Mouse (Mus musculus): ENCODE results near the gene Nol10.

Nol10 gene

DNA sequence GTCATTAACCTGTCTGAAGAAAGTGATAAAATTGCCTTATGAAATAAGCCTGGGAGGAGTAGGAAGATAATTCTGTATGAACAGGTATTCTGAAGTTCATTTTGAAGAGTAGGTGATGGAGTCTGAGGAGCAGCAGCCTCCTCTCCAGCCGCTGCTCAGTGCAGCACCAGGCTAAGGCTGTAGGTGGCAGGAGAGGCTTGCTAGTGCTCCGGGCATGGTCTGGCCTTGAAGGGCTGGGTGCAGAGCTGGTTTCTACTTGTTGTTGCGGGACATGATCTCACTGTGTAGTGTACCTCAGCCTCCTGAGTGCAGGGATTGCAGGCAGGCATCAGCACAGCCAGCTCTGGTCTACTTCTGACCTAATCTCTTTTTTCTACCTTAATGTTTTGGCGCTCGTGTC is 18.7 kb downstream of the Nol10 start:
- DNase-seq, result peak; percentile 45

DNA sequence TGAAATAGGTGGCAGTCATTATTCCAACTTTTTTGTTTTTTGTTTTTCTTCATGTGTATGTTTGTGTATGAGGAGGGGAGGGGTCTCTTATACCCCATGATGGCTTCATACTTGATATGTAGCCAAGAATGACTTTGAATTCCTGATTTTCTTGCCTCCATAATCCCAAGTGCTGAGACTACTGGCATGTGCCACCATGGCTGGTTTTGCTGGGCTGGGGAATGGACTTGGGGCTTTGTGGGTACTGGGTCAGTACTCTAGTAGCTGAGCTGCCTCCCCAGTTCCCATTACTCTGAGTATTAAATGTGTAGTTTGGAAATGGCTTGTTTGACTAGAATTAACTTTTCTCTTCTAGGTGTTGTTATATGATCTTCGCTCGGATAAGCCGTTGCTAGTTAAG is 20.9 kb downstream of the Nol10 start:
- DNase-seq, result no peak

DNA sequence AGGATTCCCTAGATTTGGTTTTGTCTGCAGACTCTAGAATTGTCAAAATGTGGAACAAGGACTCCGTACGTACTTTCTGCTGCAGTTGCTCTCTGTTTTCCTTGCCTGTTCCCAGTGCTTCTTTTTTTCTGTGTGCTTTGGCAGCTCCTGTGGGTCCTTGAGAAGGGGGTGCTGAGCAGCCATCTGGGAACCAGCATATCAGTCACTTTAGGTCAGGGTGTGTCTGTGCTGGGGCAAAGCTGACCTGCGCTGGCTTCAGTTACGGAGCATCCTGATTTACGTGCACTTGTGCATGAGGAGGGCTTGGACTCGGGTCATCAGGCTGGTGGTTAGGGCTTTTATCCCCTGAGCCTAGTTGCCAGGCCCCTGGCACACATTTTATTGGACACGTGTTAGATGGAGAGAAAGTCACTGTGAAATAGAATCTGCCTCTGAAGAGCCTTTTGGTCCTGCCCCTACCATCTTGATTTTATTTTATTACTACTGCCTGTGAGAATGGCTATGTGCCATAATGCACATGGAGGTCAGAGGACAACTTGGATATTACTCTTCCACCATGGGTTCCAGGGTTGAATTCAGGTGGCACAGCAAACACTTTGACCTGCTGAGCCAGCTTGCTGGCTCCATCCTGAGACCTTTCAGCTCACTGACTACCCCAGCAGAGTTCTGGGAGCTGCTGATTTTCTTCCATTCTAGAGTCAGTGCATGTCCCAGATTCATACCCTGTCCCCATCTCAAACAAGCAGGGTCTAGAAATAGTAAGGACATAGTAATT is 21.5 kb downstream of the Nol10 start:
- DNase-seq, result no peak

DNA sequence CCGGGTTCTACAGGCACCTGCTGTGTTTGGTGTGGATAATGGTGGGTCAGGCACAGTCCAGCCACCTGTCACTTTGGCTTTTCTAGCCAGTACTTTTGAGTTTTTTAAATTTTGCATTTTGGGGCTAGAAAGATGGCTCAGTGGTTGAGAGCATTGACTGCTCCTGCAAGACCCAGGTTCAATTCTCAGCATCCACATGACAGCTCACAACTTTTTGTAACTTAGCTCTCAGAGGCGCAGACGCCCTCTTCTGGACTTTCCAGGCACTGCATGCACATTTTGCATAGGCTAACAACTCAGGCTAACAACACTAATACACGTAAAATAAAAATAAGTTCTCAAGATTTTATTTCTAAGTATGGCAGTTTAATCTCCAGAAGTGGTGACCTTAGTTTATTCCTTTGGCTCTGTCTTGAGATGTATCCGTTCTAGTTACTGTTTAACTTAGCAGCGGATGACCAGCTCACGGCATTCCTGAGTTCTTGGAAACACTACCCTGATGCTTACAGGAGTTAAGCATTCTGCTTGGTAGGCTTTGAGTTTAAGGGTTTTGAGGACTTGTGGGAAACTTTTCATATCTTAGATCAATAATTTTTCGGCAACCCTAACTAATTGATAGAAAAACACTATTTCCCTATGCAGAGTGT is 23.5 kb downstream of the Nol10 start:
- peak; percentile 40 for DNase-seq

DNA sequence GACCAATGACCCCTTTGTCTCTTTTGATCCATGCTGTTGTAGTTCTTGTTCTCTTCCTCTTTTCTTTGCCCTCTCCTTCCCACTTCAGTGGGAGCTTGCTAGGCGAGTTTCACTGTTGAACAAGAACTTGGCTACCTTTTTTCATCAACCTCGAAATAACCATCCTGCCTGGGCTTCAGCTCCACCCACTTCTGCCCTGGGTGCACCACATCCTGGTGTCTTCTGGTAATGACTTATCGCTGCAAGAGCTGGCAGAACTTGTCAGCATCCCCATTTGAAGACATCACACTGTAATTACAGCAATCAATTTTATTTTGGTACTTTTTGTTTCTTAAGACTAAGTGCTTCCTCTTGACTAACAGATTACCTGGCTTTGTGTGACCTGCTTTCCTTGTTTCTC is 24.4 kb downstream of the Nol10 start:
- peak; percentile 9 for DNase-seq

DNA sequence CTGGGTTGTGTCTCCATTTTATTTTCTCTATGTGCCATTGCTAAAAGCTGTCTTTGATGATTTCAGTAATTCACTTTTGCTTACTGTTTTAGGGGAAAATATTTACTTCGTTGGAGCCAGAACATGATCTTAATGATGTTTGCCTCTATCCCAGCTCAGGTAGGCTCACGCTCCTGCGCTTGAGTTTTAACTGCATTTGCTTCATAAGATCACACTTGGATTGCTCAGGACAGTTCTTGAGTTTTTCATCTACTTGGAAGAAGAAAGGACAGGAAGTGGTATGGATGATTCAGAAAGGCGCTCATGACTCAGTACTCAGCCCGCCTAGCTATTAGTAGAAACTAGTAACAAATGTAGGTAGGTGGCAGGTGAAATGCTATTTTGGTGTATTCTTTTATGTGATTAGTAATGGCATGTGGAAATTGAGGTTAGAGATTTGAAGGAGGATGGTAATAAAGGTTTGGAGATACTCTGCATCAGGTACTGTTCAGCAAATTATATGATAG is 25.3 kb downstream of the Nol10 start:
- no peak for DNase-seq

DNA sequence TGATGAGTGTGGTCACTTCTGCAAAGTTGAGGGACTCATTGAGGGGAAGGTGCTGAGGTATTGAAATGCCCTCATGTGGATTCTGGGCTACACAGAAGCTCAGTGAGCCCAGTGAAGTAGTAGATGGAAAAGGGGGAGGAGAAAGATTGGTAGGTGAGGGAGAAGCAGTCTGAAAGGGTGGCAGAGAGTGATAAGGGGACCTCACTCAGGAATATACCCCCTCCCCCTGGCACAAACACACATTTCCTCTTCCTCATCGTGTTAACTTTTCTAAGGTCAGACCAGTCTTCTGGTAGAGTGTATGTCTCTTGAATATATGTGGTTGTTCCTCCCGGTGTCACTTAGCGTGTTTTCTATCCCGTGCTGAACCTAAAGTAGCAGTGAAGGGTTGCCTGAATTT is 27.0 kb downstream of the Nol10 start:
- no peak for DNase-seq

DNA sequence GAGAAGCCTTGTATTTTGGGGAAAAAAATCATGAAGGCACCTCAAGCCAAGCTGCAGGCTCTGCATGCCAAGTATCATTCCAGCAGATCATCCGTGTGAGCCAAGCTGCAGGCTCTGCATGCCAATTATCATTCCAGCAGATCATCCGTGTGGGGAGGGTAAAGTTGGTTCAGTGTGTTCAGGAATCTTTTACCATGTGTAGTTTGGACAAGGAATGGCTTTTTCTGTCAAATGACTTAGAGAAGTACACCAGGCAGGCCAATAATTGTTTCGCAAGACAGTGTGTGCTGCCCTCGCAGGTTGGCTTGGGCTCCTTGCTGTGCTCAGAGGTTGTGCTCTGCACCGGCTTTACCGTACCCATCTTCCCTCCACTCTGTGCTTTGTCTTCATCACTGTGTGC is 28.3 kb downstream of the Nol10 start:
- no peak for DNase-seq

DNA sequence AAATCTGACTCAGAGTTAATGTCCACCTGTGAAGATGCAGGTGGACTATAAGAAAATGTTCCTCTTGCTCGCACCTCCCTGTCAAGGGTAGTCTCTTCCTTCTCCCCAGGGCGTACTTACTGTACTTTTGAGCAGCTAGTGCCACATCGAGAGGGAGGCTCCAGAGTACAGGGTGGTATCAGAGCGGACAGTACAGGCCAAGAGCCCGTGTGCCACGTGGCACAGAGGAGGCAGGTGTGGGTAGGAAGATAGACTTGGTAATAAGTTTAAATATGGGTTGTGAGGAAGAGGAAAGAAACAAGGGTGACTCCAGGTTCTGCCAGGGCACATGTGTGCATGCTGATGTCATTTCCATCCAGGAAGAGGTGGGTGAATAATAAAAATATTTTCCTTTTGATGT is 32.7 kb downstream of the Nol10 start:
- no peak for DNase-seq

DNA sequence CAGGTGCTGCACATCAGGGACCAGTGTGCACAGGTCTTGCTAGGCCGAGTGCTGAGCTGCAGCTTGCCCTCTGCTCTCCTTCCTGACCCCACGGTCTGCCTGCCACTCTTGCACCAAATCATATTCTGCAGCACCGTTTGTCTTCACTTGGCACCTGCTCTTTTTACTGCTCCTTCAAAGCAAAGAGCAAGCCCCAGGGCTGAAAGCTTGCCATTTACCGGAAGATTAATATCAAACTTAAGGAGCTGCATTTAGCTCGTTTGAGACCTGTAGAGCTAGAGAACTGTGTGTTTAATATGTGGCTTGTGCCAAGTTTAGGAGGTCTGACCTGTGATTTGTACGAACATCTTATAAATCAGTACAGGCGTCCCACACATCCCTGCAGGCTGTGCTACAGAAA is 34.5 kb downstream of the Nol10 start:
- DNase-seq, result no peak

DNA sequence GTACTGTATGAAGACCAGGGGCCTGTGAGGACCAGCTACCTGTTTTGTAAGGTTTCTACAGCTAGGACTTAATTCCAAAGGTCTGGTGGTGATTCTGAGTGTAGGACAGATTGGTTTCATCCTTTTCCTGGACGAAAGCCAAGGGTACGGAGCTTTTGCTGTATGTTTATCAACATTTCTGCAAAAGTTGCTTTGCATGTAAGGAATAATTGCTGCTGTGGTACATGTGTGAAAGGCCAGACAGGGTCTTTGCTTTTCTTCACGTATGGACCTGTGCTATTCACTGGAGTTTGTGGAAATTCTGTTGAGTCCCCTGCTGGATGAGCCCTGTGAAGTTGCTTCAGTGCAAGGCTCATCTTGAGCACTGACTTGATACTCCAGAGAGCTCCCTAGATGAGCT is 38.6 kb downstream of the Nol10 start:
- no peak for DNase-seq

DNA sequence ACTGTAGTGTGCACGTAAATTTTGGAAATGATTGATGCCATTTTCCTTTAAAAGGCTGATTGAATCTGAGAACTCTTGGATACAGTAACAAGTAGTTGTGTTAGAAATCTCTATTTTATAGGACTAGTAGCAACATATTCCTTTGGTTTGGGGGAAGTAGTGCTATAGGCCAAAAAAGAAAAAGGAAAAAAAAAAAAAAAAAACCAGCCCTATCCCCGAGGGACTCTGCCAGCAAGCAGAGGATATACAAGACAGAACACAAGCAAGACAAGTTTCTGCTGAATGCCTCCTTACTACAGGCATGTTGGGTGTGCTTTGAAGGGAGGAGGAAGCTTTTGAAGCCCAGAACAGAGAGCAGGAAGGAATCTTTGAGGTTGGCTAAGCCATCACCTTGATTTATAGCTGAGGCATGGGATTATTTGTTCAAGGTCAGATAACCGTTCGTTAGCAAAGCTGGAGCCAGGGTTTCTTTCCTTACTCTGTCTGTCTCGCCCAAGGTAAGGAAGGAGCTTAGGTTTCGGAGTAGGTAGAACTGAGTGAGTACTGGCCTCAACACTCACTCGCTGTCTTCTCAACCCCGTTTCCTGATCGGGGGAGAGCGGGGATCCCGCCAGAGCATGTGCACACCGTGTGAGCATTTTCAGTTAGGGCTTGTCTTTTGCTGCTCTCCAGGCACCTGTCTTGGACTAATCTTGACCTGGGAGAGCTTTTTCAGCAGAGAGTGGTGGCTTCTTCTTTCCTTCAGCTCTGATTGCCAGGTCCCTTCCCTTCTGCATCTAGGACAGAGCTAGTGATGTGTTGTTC is 39.3 kb downstream of the Nol10 start:
- no peak for DNase-seq

DNA sequence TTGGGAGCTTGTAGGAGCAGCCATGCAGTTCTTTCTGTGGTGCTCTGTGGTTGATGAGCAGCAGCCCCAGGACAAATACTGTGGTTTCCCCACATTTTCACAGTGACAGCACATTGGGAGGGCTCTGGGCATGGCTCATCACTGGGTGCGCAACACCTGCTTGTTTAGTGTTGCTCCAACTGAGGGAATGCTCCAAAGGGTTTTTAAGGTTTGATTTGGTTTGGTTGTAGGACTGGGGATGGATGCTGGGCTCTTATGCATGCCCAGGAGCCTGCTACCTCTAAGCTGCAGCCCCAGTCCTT is 39.8 kb downstream of the Nol10 start:
- no peak for DNase-seq

DNA sequence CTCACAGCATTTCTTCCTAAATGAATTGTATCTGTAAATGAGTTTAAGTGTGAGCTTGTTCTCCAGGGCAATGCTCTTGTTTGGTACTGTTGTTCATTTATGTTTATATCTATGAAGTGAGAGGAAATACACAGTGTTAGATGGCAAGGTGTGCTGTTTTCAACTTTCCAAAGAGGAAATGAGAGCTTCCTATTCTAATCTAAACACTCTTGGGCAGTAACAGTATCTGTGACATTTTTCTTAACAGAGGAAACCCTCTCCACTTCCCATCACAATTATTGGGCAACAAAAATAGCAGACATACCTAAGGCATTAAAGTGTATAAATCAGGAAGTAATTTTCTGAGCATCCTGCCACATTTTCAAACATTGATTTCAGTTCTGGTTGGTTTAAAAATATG is 41.8 kb downstream of the Nol10 start:
- no peak for DNase-seq

DNA sequence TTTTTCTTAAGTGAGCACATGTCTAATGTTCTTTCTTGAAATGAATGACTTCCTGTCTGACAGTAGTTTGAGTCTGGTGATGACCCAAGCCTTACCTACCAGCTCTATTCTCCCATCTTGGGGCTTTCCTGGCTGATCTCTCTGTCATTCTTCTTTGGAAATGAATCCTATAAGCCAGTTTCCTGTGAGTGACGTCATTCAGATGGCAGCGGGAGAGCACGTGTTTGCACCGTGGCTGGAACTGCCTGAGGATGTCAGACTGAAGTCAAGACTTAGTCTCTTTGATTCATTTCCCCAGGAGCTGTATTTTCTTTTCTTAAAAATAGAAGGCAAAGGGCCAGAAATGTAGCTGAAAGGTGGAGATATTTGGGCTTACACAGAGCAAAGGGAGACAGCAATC is 42.3 kb downstream of the Nol10 start:
- no peak for DNase-seq

DNA sequence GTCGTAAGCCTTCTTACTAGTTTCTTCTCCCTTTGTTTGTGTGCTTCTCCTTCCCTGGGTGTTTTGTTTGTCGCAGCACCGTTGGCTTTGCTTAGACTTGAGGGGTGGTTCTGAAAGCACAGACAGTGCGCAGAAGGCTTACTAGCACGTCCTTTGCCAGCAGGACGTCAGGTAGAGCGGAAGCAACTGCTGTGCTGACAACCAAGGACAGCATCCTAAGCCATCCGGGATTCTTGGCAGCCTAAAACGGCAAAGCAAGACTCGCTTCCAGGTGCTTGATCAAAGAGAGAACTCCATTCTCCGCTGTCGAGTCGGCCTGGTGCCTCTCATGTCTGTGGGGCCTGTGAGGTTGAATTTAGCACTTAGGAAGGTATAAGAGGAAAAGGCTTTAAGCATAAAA is 44.9 kb downstream of the Nol10 start:
- DNase-seq, result no peak

DNA sequence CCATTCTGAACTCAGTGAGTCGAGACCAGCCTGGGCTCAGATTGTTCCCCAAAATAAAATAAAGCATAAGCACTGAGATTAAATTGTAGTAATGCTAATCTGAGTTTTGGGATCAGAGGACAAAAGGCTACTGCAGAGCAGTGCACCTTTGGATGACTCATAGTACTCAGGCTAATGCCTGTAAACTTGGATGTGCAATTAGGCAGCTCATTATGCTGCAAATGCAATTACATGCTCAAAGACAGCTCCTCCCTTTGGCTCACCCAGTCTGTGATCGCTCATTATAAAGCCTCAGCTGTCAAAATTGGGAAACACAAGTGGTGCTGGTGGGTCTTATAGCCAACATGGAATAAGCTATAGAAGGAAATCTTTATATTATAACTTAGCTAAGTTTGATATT is 48.9 kb downstream of the Nol10 start:
- no peak for DNase-seq

DNA sequence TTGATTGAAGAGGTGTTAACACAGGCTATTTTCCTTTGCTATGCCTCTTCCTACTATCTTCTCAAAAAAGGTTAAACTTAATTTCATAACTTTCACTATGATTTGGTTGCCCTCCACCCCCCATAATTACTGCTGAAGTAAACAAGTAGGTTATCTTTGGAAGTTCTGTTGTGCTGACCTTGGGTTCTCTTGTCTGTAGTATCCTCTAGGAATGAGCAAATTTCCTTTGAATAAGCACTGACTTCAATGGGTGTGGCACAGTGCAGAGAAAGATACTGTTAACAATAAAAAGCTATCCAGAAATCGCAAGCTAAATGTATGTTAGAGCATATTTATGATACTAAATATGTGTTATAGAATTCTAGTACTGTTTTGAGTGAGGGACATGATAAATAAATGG is 53.2 kb downstream of the Nol10 start:
- DNase-seq, result no peak

DNA sequence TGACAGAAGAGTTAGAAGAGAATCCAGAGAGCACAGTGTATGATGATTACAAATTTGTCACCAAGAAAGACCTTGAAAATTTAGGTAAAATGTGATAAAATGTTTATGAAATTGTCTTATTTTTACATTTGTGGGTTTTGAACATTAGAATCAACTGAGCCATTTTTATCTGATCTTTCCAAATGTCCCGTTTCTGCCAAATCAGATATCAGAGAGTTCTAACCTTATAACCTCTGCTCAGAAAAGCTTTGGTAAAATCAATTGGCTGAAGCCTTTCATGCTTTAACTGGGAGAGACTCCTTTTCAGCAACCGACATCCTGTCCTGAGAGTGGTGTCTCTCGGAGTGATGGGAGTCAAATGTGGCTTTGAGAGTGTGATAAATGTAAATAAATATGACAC is 53.9 kb downstream of the Nol10 start:
- DNase-seq, result no peak

DNA sequence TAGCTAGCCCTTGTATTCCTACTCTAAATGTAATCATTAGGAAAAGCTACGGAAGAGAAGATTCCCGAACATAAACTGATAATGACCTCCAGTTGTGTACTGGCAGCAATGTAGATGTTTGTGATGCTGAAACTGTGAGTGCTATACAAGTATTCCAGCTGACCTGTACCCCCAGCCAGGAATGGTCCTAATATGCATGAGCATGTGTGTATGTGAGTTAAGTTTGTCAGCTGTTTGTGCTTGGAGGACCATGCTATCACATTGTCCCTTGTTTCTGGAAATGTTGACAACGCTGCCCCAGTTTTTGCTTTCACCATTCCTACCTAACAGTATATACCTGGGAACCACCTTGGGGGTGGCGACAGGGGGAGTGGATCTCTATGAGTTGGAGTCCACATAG is 55.7 kb downstream of the Nol10 start:
- no peak for DNase-seq

DNA sequence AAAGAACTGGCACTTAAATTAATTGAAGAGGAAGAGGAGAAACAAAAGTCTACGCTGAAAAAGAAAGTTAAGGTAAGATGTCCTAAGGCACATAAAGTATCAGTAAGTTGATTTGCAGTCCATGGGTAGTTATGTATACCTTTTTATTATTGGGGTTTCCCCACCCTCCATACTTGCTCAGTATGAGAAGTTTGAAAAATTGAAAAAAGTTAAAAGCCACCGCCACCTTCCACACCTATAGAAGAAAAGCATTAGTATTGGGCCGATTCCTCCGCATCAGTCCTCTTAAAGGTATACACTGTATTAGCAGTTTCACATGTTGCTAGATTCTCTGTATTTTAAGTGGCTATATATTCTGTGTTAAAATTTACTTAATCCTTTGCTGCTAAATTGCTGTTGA is 58.6 kb downstream of the Nol10 start:
- DNase-seq, result no peak

DNA sequence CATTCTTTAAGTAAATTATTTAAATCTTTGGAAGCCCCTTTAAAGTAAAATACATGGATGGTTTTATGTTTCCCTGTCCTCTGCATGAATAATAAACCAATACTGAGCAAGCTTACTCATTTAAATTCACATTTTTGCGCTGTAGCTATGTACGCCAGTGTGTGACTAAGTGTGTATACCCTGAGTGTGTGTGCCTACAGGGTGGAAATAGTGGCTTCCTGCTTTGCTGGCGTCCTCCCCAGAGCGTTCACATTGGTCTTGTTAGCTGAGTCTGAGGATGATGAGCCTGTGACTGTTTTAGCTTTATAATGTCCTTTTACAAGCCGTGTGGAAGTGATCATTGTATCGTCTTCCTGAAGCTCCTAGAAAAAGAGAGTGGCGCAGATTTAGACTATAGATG is 60.1 kb downstream of the Nol10 start:
- no peak for DNase-seq

DNA sequence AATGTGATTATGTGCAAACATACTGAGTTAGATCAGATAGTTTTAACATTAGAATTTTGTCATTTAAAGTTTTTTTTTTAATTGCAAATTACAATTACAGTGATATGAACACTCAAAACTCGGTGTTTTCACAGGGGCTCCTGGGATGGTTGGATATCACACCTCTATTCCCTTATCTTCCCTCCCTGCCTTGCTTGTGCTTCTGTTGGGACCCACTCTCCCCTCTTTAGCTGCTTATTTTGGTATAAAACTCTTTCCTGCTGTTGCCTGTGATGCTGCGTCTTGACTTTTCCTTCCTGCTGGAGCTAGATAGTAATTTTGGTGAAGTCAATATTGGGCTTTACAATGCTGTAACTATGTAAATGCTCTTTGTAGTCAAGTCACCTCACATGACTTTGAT is 63.0 kb downstream of the Nol10 start:
- no peak for DNase-seq
